Mouse (Mus musculus): ENCODE data around the gene Ptpn6. TPM values are rescaled to one million over a fixed set of nuclear protein-coding genes. Genes with fewer than 3 reads are reported as not detected.

The Ptpn6 gene
- polyA plus RNA-seq, 1 experiment = 31.7 TPM

- Histone ChIP-seq H3K27me3 (replicated peaks; ENCODE audit: control insufficient read depth, insufficient read depth, low read length) (no peaks in the 10 kb centered on the region), H3K36me3 (ENCODE audit: control insufficient read depth, insufficient read depth, low read length) (no peaks in the 10 kb centered on the region), H3K27ac (ENCODE audit: insufficient read depth, low read depth, low read length) (no peak overlapping the region), H3K4me1 (ENCODE audit: control insufficient read depth, insufficient read depth, low read length) (no peaks in the 10 kb centered on the region), H3K4me3 (ENCODE audit: insufficient read depth, low read depth, low read length) (no peak overlapping the region)
- TF ChIP-seq POLR2A (IDR thresholded peaks at IDR 0.05; ENCODE audit: low read depth, low read length) (no peak), CTCF (conservative IDR thresholded peaks at IDR 0.05; ENCODE audit: insufficient read depth, insufficient read length, low read depth, low read length) (no peak)
- DNase-seq = no peak
- 92% methylated on average over 10 of the region's 10 CpGs for WGBS
Observed at GRCm38 (mm10) chr6:124728621-124729020, 9.9 kb downstream of the Ptpn6 start.

- WGBS = 88% methylated on average over 10 of the region's 10 CpGs
- Histone ChIP-seq H3K36me3 (ENCODE audit: control insufficient read depth, insufficient read depth, low read length) (no peaks in the 10 kb centered on the region), H3K27me3 (replicated peaks; ENCODE audit: control insufficient read depth, insufficient read depth, low read length) (no peaks in the 10 kb centered on the region), H3K4me1 (ENCODE audit: control insufficient read depth, insufficient read depth, low read length) (no peaks in the 10 kb centered on the region), H3K4me3 (ENCODE audit: insufficient read depth, low read depth, low read length) (no peak overlapping the region), H3K27ac (ENCODE audit: insufficient read depth, low read depth, low read length) (no peak overlapping the region)
- DNase-seq = no peak
- TF ChIP-seq CTCF (conservative IDR thresholded peaks at IDR 0.05; ENCODE audit: insufficient read depth, insufficient read length, low read depth, low read length) = no peak
- TF ChIP-seq POLR2A (IDR thresholded peaks at IDR 0.05; ENCODE audit: low read depth, low read length) = no peak
Observed at GRCm38 (mm10) chr6:124724472-124724871, 14.0 kb downstream of the Ptpn6 start.

- H3K27ac ChIP-seq (ENCODE audit: insufficient read depth, low read depth, low read length) = no peak overlapping the region
- DNase-seq = no peak
- H3K4me1 ChIP-seq (ENCODE audit: control insufficient read depth, insufficient read depth, low read length) = no peaks in the 10 kb centered on the region
- H3K36me3 ChIP-seq (ENCODE audit: control insufficient read depth, insufficient read depth, low read length) = no peaks in the 10 kb centered on the region
- TF ChIP-seq POLR2A (IDR thresholded peaks at IDR 0.05; ENCODE audit: low read depth, low read length) (no peak), CTCF (conservative IDR thresholded peaks at IDR 0.05; ENCODE audit: insufficient read depth, insufficient read length, low read depth, low read length) (no peak)
- no peak overlapping the region for H3K4me3 ChIP-seq (ENCODE audit: insufficient read depth, low read depth, low read length)
- WGBS = 77% methylated on average over 8 of the region's 8 CpGs
- no peaks in the 10 kb centered on the region for H3K27me3 ChIP-seq (replicated peaks; ENCODE audit: control insufficient read depth, insufficient read depth, low read length)
Observed at GRCm38 (mm10) chr6:124723541-124723940, 15.0 kb downstream of the Ptpn6 start.

- Histone ChIP-seq H3K4me3 (ENCODE audit: insufficient read depth, low read depth, low read length) (no peak overlapping the region), H3K4me1 (ENCODE audit: control insufficient read depth, insufficient read depth, low read length) (no peaks in the 10 kb centered on the region), H3K36me3 (ENCODE audit: control insufficient read depth, insufficient read depth, low read length) (no peaks in the 10 kb centered on the region), H3K27ac (ENCODE audit: insufficient read depth, low read depth, low read length) (no peak overlapping the region), H3K27me3 (replicated peaks; ENCODE audit: control insufficient read depth, insufficient read depth, low read length) (no peaks in the 10 kb centered on the region)
- no peak for TF ChIP-seq POLR2A (IDR thresholded peaks at IDR 0.05; ENCODE audit: low read depth, low read length)
- no peak for DNase-seq
- WGBS = 88% methylated on average over 6 of the region's 6 CpGs
Observed at GRCm38 (mm10) chr6:124722876-124723473, 15.5 kb downstream of the Ptpn6 start.

- DNase-seq = no peak
- H3K27ac ChIP-seq (ENCODE audit: insufficient read depth, low read depth, low read length) = no peak overlapping the region
- H3K36me3 ChIP-seq (ENCODE audit: control insufficient read depth, insufficient read depth, low read length) = no peaks in the 10 kb centered on the region
- 70% methylated on average over 11 of the region's 11 CpGs for WGBS
- H3K4me3 ChIP-seq (ENCODE audit: insufficient read depth, low read depth, low read length) = no peak overlapping the region
- H3K4me1 ChIP-seq (ENCODE audit: control insufficient read depth, insufficient read depth, low read length) = no peaks in the 10 kb centered on the region
- no peaks in the 10 kb centered on the region for H3K27me3 ChIP-seq (replicated peaks; ENCODE audit: control insufficient read depth, insufficient read depth, low read length)
- TF ChIP-seq POLR2A (IDR thresholded peaks at IDR 0.05; ENCODE audit: low read depth, low read length) = no peak
- TF ChIP-seq CTCF (conservative IDR thresholded peaks at IDR 0.05; ENCODE audit: insufficient read depth, insufficient read length, low read depth, low read length) = no peak
Observed at GRCm38 (mm10) chr6:124720904-124721303, 17.6 kb downstream of the Ptpn6 start.

GRCm38 (mm10) chr6:124719354-124719978 lies 19.0 kb downstream of the Ptpn6 start:
- Histone ChIP-seq H3K27ac (ENCODE audit: insufficient read depth, low read depth, low read length) (peak overlapping the region; percentile 49), H3K27me3 (replicated peaks; ENCODE audit: control insufficient read depth, insufficient read depth, low read length) (no peaks in the 10 kb centered on the region), H3K4me1 (ENCODE audit: control insufficient read depth, insufficient read depth, low read length) (no peaks in the 10 kb centered on the region), H3K36me3 (ENCODE audit: control insufficient read depth, insufficient read depth, low read length) (peaks cover 1% of the 10 kb centered on the region; the same call in 1 of the 2 replicates), H3K4me3 (ENCODE audit: insufficient read depth, low read depth, low read length) (peak overlapping the region; percentile 56)
- WGBS = 69% methylated on average over 7 of the region's 7 CpGs
- DNase-seq = no peak
- no peak for TF ChIP-seq POLR2A (IDR thresholded peaks at IDR 0.05; ENCODE audit: low read depth, low read length)
- no peak for TF ChIP-seq CTCF (conservative IDR thresholded peaks at IDR 0.05; ENCODE audit: insufficient read depth, insufficient read length, low read depth, low read length)

GRCm38 (mm10) chr6:124718703-124719102 lies 19.8 kb downstream of the Ptpn6 start:
- DNase-seq = peak; percentile 68
- Histone ChIP-seq H3K27me3 (replicated peaks; ENCODE audit: control insufficient read depth, insufficient read depth, low read length) (no peaks in the 10 kb centered on the region), H3K4me1 (ENCODE audit: control insufficient read depth, insufficient read depth, low read length) (peaks cover 3% of the 10 kb centered on the region; the same call in 1 of the 2 replicates), H3K36me3 (ENCODE audit: control insufficient read depth, insufficient read depth, low read length) (peaks cover 1% of the 10 kb centered on the region; the same call in 1 of the 2 replicates), H3K27ac (ENCODE audit: insufficient read depth, low read depth, low read length) (peak overlapping the region; percentile 58), H3K4me3 (ENCODE audit: insufficient read depth, low read depth, low read length) (peak overlapping the region; percentile 56)
- 54% methylated on average over 16 of the region's 16 CpGs for WGBS
- TF ChIP-seq POLR2A (IDR thresholded peaks at IDR 0.05; ENCODE audit: low read depth, low read length) (no peak), CTCF (conservative IDR thresholded peaks at IDR 0.05; ENCODE audit: insufficient read depth, insufficient read length, low read depth, low read length) (no peak)

Measured in kidney, adult 2 months (tissue).